ENCODE assay signal across 17 mouse cellular contexts in genomic region chr7:132276287-132276686, GRCm38 (mm10). TPM values are rescaled to one million over a fixed set of nuclear protein-coding genes. Genes with fewer than 3 reads are reported as not detected.
A peak's percentile ranks its signal among the peaks of the same experiment; 100 is the strongest.
DNase-seq lines count a peak whose midpoint lies in the region; ATAC-seq lines count a peak whose summit lies in the region.
"Had no signal": no experiment of that assay in that cellular context is flagged by ENCODE, and none has a peak within 500 bp of the region (broad histone marks: within the 10 kb centered on the region; RNA-seq: fewer than 3 reads in every experiment).

No protein-coding gene starts in this region.

- 63% methylated on average over 5 of the region's 5 CpGs for WGBS in forebrain, embryonic 11.5 days
- WGBS in forebrain, embryonic 16.5 days: 48% methylated on average over 5 of the region's 5 CpGs
- WGBS in midbrain, embryonic 15.5 days: 77% methylated on average over 5 of the region's 5 CpGs
- whole genome bisulfite sequencing in midbrain, embryonic 11.5 days: 90% methylated on average over 5 of the region's 5 CpGs

- no peaks in the 10 kb centered on the region for H3K36me3 ChIP-seq in forebrain, embryonic 11.5 days (ENCODE audit: control insufficient read depth, insufficient read depth, low read length)
- H3K36me3 ChIP-seq in forebrain, embryonic 16.5 days (ENCODE audit: control insufficient read depth, insufficient read depth): no peaks in the 10 kb centered on the region
- H3K36me3 ChIP-seq in midbrain, embryonic 15.5 days (replicated peaks): no peaks in the 10 kb centered on the region
- H3K36me3 ChIP-seq in midbrain, embryonic 11.5 days (ENCODE audit: control insufficient read depth, insufficient read depth, low read length): no peaks in the 10 kb centered on the region
- H3K36me3 ChIP-seq: heart, embryonic 12.5 days; hindbrain, embryonic 15.5 days had no signal

- H3K4me1 ChIP-seq in forebrain, embryonic 11.5 days (replicated peaks; ENCODE audit: control insufficient read depth, insufficient read depth, low read length): 0 out of 2 replicates have a peak, but pooled peaks cover 2% of the 10 kb centered on the region
- peaks cover 9% of the 10 kb centered on the region for H3K4me1 ChIP-seq in forebrain, embryonic 16.5 days (replicated peaks; ENCODE audit: control insufficient read depth, insufficient read depth, low read length)
- H3K4me1 ChIP-seq in midbrain, embryonic 15.5 days: peaks cover 16% of the 10 kb centered on the region; the same call in 1 of the 2 replicates
- no peaks in the 10 kb centered on the region for H3K4me1 ChIP-seq in midbrain, embryonic 11.5 days (ENCODE audit: control insufficient read depth, insufficient read depth, low read length)

- H3K9me3 ChIP-seq in forebrain, embryonic 11.5 days (ENCODE audit: control insufficient read depth, low read length): no peaks in the 10 kb centered on the region
- H3K9me3 ChIP-seq in forebrain, embryonic 16.5 days (ENCODE audit: control insufficient read depth, low read length): no peaks in the 10 kb centered on the region
- H3K9me3 ChIP-seq in midbrain, embryonic 15.5 days: no peaks in the 10 kb centered on the region
- H3K9me3 ChIP-seq in midbrain, embryonic 11.5 days (ENCODE audit: control insufficient read depth, low read length): no peaks in the 10 kb centered on the region
- H3K9me3 ChIP-seq: heart, embryonic 12.5 days; hindbrain, embryonic 10.5 days; hindbrain, embryonic 15.5 days had no signal

- intact Hi-C loops in gastrocnemius, postnatal 14 days (cut with DNase I; ENCODE audit: low total_unique reads): no loop called here

- no peak overlapping the region for H3K27ac ChIP-seq in forebrain, embryonic 11.5 days (ENCODE audit: low read depth, low read length)
- H3K27ac ChIP-seq in forebrain, embryonic 16.5 days (ENCODE audit: low read length): no peak overlapping the region
- no peak overlapping the region for H3K27ac ChIP-seq in midbrain, embryonic 15.5 days
- no peak overlapping the region for H3K27ac ChIP-seq in midbrain, embryonic 11.5 days (ENCODE audit: low read depth, low read length)
- H3K27ac ChIP-seq: hindbrain, embryonic 10.5 days had no signal

- ATAC-seq in forebrain, embryonic 11.5 days (replicated peaks; ENCODE audit: low FRiP score): 0 out of 2 replicates have a peak, but pooled peaks have one; percentile 39
- no peak for ATAC-seq in forebrain, embryonic 16.5 days
- ATAC-seq in midbrain, embryonic 15.5 days (replicated peaks): 0 out of 2 replicates have a peak, but pooled peaks have one; percentile 42
- ATAC-seq in midbrain, embryonic 11.5 days (ENCODE audit: low FRiP score): no peak
- ATAC-seq: forebrain, embryonic 14.5 days; inflammation-experienced regulatory T-cells, adult 6 months; intestine, postnatal 0 days had no signal

- no peaks in the 10 kb centered on the region for H3K27me3 ChIP-seq in forebrain, embryonic 11.5 days (ENCODE audit: control insufficient read depth, insufficient read depth, low read length)
- H3K27me3 ChIP-seq in forebrain, embryonic 16.5 days (replicated peaks; ENCODE audit: control insufficient read depth, insufficient read depth, low read length): no peaks in the 10 kb centered on the region
- no peaks in the 10 kb centered on the region for H3K27me3 ChIP-seq in midbrain, embryonic 15.5 days (replicated peaks)
- no peaks in the 10 kb centered on the region for H3K27me3 ChIP-seq in midbrain, embryonic 11.5 days (ENCODE audit: control insufficient read depth, insufficient read depth, low read length)
- H3K27me3 ChIP-seq: heart, embryonic 12.5 days; hindbrain, embryonic 15.5 days had no signal

- no peak for DNase-seq in forebrain, embryonic 11.5 days (ENCODE audit: low spot score)
- DNase-seq in gastrocnemius, postnatal 14 days: peak; percentile 31
- no peak for DNase-seq in gastrocnemius, adult 8-10 months (ENCODE audit: low spot score in 2 of 2)
- no peak for DNase-seq in midbrain, embryonic 11.5 days (ENCODE audit: low spot score, missing footprints)
- DNase-seq in c-Kit-positive CD71-positive TER-119-positive erythroid progenitor cells, embryonic 14.5 days (ENCODE audit: low spot score): no peak
- DNase-seq: adrenal gland, postnatal 10 days; cerebellum, adult 18-20 months; cerebellum, adult 9-11 months; cerebellum, postnatal 36 days had no signal

- no peak overlapping the region for H3K4me2 ChIP-seq in forebrain, embryonic 11.5 days (ENCODE audit: low read depth, low read length, severe bottlenecking)
- no peak overlapping the region for H3K4me2 ChIP-seq in forebrain, embryonic 16.5 days (ENCODE audit: low read length)
- no peak overlapping the region for H3K4me2 ChIP-seq in midbrain, embryonic 15.5 days
- H3K4me2 ChIP-seq in midbrain, embryonic 11.5 days: no peak overlapping the region
- H3K4me2 ChIP-seq: heart, embryonic 12.5 days; hindbrain, embryonic 15.5 days had no signal

- no peak overlapping the region for H3K9ac ChIP-seq in forebrain, embryonic 11.5 days (ENCODE audit: low read length)
- no peak overlapping the region for H3K9ac ChIP-seq in forebrain, embryonic 16.5 days (replicated peaks; ENCODE audit: low read depth, low read length)
- H3K9ac ChIP-seq in midbrain, embryonic 15.5 days: no peak overlapping the region
- H3K9ac ChIP-seq in midbrain, embryonic 11.5 days (ENCODE audit: low read length): no peak overlapping the region
- H3K9ac ChIP-seq: heart, embryonic 12.5 days; hindbrain, embryonic 15.5 days had no signal

- no peak overlapping the region for H3K4me3 ChIP-seq in forebrain, embryonic 11.5 days (ENCODE audit: low read depth, low read length)
- H3K4me3 ChIP-seq in forebrain, embryonic 16.5 days (replicated peaks; ENCODE audit: low read length): no peak overlapping the region
- no peak overlapping the region for H3K4me3 ChIP-seq in midbrain, embryonic 15.5 days
- H3K4me3 ChIP-seq in midbrain, embryonic 11.5 days (ENCODE audit: low read depth, low read length): no peak overlapping the region
- H3K4me3 ChIP-seq: heart, embryonic 12.5 days; hindbrain, embryonic 10.5 days; hindbrain, embryonic 15.5 days had no signal

RNA-seq across cellular contexts. Expression of gene Chst15, which starts 40.7 kb away (rescaled TPM):
- polyA plus RNA-seq in forebrain, embryonic 11.5 days (2014; fragmentation: Nextera tagmentation; extraction: Ambion mirVana): 10.9 and 13.1 TPM in 2 replicates
- polyA plus RNA-seq in forebrain, embryonic 16.5 days (2015; fragmentation: Nextera tagmentation; extraction: Ambion mirVana): 22.8 and 23.7 TPM in 2 replicates
- 1 to 10 TPM; 5.8 to 8.4 TPM for total RNA-seq in gastrocnemius, postnatal 14 days (2021)
- total RNA-seq in gastrocnemius, adult 8-10 months (2022): 1 to 10 TPM; 1.4 to 2.6 (median 1.8) TPM
- 13.5 and 14.4 TPM in 2 replicates for polyA plus RNA-seq in midbrain, embryonic 15.5 days (2015; fragmentation: Nextera tagmentation; extraction: Ambion mirVana)
- polyA plus RNA-seq in midbrain, embryonic 11.5 days (2014; fragmentation: Nextera tagmentation; extraction: Ambion mirVana): 18.0 and 18.2 TPM in 2 replicates

Comparison
In these comparisons a context has a peak if more than half of its experiments do, and no peak if none do; other contexts are left out.
1. ATAC-seq: peak in forebrain, embryonic 11.5 days (single experiment) and midbrain, embryonic 15.5 days (single experiment); none in forebrain, embryonic 16.5 days (single experiment) and midbrain, embryonic 11.5 days (single experiment).